Mouse (Mus musculus): ENCODE results near the gene Cep55.

Cep55 gene

GRCm38 (mm10) chr19:38096858-38097758, 42.3 kb downstream of the Cep55 start, which contains the start of gene Ffar4:
Ffar4 (plus strand) TSS chr19:38097071.
- DNase-seq (ENCODE audit: low spot score in 2 of 2) = no peak

GRCm38 (mm10) chr19:38107871-38108270, 53.1 kb downstream of the Cep55 start:
- no peak for DNase-seq (ENCODE audit: low spot score in 2 of 2)

GRCm38 (mm10) chr19:38109506-38110242, 54.9 kb downstream of the Cep55 start:
- DNase-seq (ENCODE audit: low spot score in 2 of 2) = no peak

- no peak for DNase-seq (ENCODE audit: low spot score in 2 of 2)
Observed at GRCm38 (mm10) chr19:38111056-38111455, 56.2 kb downstream of the Cep55 start.

- DNase-seq (ENCODE audit: low spot score in 2 of 2) = no peak
Observed at GRCm38 (mm10) chr19:38112575-38112974, 57.8 kb downstream of the Cep55 start.

- no peak for DNase-seq (ENCODE audit: low spot score in 2 of 2)
Observed at GRCm38 (mm10) chr19:38114834-38115491, 60.2 kb downstream of the Cep55 start.

GRCm38 (mm10) chr19:38120123-38120760, 65.4 kb downstream of the Cep55 start:
- no peak for DNase-seq (ENCODE audit: low spot score in 2 of 2)

GRCm38 (mm10) chr19:38123921-38124320, 69.1 kb downstream of the Cep55 start:
- DNase-seq (ENCODE audit: low spot score in 2 of 2) = no peak

Data from frontal cortex, postnatal 10 days (tissue).